28 mouse cellular contexts compared by ENCODE assay signal in the genomic region with DNA sequence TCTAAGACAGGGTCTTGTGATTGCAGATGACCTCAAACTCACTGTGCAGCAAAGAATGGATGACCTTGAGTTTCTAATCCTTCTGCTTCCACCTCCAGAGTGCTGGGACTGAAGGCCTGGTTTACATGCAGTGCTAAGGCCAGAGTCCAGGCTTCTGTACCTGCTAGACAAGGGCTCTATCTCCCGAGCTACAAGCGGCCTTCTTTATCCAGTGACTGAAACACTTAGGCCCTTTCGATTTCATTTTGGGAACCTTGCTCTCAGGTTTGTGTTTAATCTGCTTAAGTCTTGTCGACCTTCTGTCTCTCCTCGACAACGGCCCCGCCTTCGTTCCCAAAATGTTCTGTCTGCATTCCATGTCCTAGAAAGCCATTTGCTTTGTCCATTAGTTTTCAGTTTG. TPM values are rescaled to one million over a fixed set of nuclear protein-coding genes. Genes with fewer than 3 reads are reported as not detected.
DNase-seq lines count a peak whose midpoint lies in the region; ATAC-seq lines count a peak whose summit lies in the region.
"Had no signal": no experiment of that assay in that cellular context is flagged by ENCODE, and none has a peak within 500 bp of the region (broad histone marks: within the 10 kb centered on the region; RNA-seq: fewer than 3 reads in every experiment).

No protein-coding gene starts in this region.

- no peaks in the 10 kb centered on the region for H3K9me3 ChIP-seq in heart, embryonic 12.5 days (replicated peaks)
- H3K9me3 ChIP-seq in heart, embryonic 10.5 days: no peaks in the 10 kb centered on the region
- H3K9me3 ChIP-seq: embryonic facial prominence, embryonic 13.5 days; embryonic facial prominence, embryonic 15.5 days; forebrain, embryonic 10.5 days; forebrain, embryonic 12.5 days had no signal

- no peaks in the 10 kb centered on the region for H3K36me3 ChIP-seq in heart, embryonic 12.5 days
- no peaks in the 10 kb centered on the region for H3K36me3 ChIP-seq in heart, embryonic 10.5 days
- H3K36me3 ChIP-seq: embryonic facial prominence, embryonic 13.5 days; embryonic facial prominence, embryonic 15.5 days; forebrain, embryonic 10.5 days; forebrain, embryonic 12.5 days had no signal

- WGBS in heart, embryonic 12.5 days: 71% methylated on average over 8 of the region's 8 CpGs
- WGBS in heart, embryonic 10.5 days: 67% methylated on average over 8 of the region's 8 CpGs

- no peak overlapping the region for H3K4me2 ChIP-seq in heart, embryonic 12.5 days
- H3K4me2 ChIP-seq: embryonic facial prominence, embryonic 13.5 days; embryonic facial prominence, embryonic 15.5 days; forebrain, embryonic 12.5 days had no signal

- H3K4me1 ChIP-seq in heart, embryonic 12.5 days (replicated peaks): peaks cover 7% of the 10 kb centered on the region; the same call in 1 of the 2 replicates
- 0 out of 2 replicates have a peak, but pooled peaks cover 2% of the 10 kb centered on the region for H3K4me1 ChIP-seq in heart, embryonic 10.5 days
- H3K4me1 ChIP-seq: embryonic facial prominence, embryonic 13.5 days; embryonic facial prominence, embryonic 15.5 days; forebrain, embryonic 10.5 days; forebrain, embryonic 12.5 days had no signal

- no peak for ATAC-seq in heart, embryonic 12.5 days (ENCODE audit: insufficient number of reproducible peaks, low FRiP score)
- ATAC-seq: CD4-positive, CD25-positive, alpha-beta regulatory T cell, adult 4 months; forebrain, embryonic 14.5 days; forebrain, embryonic 16.5 days had no signal

- no peaks in the 10 kb centered on the region for H3K27me3 ChIP-seq in heart, embryonic 12.5 days (replicated peaks)
- no peaks in the 10 kb centered on the region for H3K27me3 ChIP-seq in heart, embryonic 10.5 days (ENCODE audit: insufficient read depth, poor library complexity, severe bottlenecking)
- H3K27me3 ChIP-seq: CH12.LX; embryonic facial prominence, embryonic 13.5 days; forebrain, embryonic 12.5 days had no signal

- intact Hi-C loops in heart, postnatal 14 days (cut with DNase I): no loop called here

- no peak overlapping the region for H3K4me3 ChIP-seq in heart, embryonic 12.5 days
- H3K4me3 ChIP-seq in heart, embryonic 10.5 days: no peak overlapping the region
- H3K4me3 ChIP-seq: embryonic facial prominence, embryonic 13.5 days; embryonic facial prominence, embryonic 15.5 days; erythroblast, embryonic 14.5 days; forebrain, embryonic 10.5 days; forebrain, embryonic 12.5 days had no signal

- no peak overlapping the region for H3K9ac ChIP-seq in heart, embryonic 12.5 days
- H3K9ac ChIP-seq: embryonic facial prominence, embryonic 13.5 days; embryonic facial prominence, embryonic 15.5 days; forebrain, embryonic 12.5 days had no signal

- DNase-seq in heart, adult 11 months: peak; percentile 75
- DNase-seq in heart, embryonic 10.5 days (ENCODE audit: low spot score): peak; percentile 68
- DNase-seq in heart, adult 9 months (ENCODE audit: low spot score in 2 of 2): no peak
- DNase-seq in heart, postnatal 4 days: peak; percentile 5
- DNase-seq in heart, postnatal 14 days: no peak
- peak; percentile 24 for DNase-seq in ZHBTc4 (ENCODE audit: low read depth, low spot score)
- no peak for DNase-seq in left cerebral cortex, adult 18-20 months (ENCODE audit: low spot score in 2 of 2)
- DNase-seq: adrenal gland, adult 2 months; adrenal gland, postnatal 10 days; adrenal gland, postnatal 25 days; B cell, adult 2 months; cerebellum, adult 11-12 months; cerebellum, adult 2 months; cerebellum, adult 9-10 months; cerebellum, postnatal 10 days; cerebellum, postnatal 36 days; embryo, embryonic 11 days had no signal

- H3K27ac ChIP-seq in heart, embryonic 12.5 days (ENCODE audit: poor library complexity, severe bottlenecking): no peak overlapping the region
- H3K27ac ChIP-seq in heart, embryonic 10.5 days: no peak overlapping the region
- H3K27ac ChIP-seq: embryonic facial prominence, embryonic 13.5 days; embryonic facial prominence, embryonic 15.5 days; forebrain, embryonic 10.5 days; forebrain, embryonic 12.5 days had no signal

RNA-seq across cellular contexts. Expression of a gene that starts 8.8 kb away (rescaled TPM):
- polyA plus RNA-seq in heart, embryonic 12.5 days (2016; fragmentation: Nextera tagmentation; extraction: Ambion mirVana): 35.3 and 40.1 TPM in 2 replicates
- 22.0 and 31.5 TPM in 2 replicates for polyA plus RNA-seq in heart, embryonic 10.5 days (2016; fragmentation: Nextera tagmentation; extraction: Ambion mirVana)
- total RNA-seq in heart, postnatal 4 days (2021): 100 to 1,000 TPM; 710 to 754 TPM
- 1,000 to 10,000 TPM in 1 of 2 experiments, 100 to 1,000 TPM in 1; 977 to 1,003 TPM for total RNA-seq in heart, postnatal 14 days (2021)
- 100 to 1,000 TPM; 150 to 159 TPM for total RNA-seq in left cerebral cortex, adult 18-20 months (2021)
- total RNA-seq: common myeloid progenitor, adult 5-6 weeks had no signal
- polyA plus RNA-seq: erythroblast, embryonic 14.5 days had no signal

Comparison
In these comparisons a context has a peak if more than half of its experiments do, and no peak if none do; other contexts are left out.
1. DNase-seq: peak in heart, adult 11 months (single experiment), heart, embryonic 10.5 days (single experiment), heart, postnatal 4 days (single experiment) and ZHBTc4 (single experiment); none in heart, adult 9 months (0 of 2), heart, postnatal 14 days (0 of 2) and left cerebral cortex, adult 18-20 months (0 of 2).
2. RNA of a gene that starts 8.8 kb away (total RNA-seq): 977 to 1,003 TPM in heart, postnatal 14 days and 710 to 754 TPM in heart, postnatal 4 days; 150 to 159 TPM in left cerebral cortex, adult 18-20 months; every median in the first group is over 4 times any median in the second.